Mouse (Mus musculus): ENCODE measurements around the gene Bcr.
A peak's percentile ranks its signal among the peaks of the same experiment; 100 is the strongest.
"Not testable (repeated sequence)": the region's sequence is repeated elsewhere in the genome, so short reads cannot be mapped to it uniquely, and the experiment has no call there.

Bcr gene

GRCm38 (mm10) chr10:75060217-75060842, at the start of gene Bcr:
Gene Bcr, plus strand, starts transcription at chr10:75060592.
- peak; percentile 29 to 35 for DNase-seq (ENCODE audit: low spot score in 2 of 2)

DNA sequence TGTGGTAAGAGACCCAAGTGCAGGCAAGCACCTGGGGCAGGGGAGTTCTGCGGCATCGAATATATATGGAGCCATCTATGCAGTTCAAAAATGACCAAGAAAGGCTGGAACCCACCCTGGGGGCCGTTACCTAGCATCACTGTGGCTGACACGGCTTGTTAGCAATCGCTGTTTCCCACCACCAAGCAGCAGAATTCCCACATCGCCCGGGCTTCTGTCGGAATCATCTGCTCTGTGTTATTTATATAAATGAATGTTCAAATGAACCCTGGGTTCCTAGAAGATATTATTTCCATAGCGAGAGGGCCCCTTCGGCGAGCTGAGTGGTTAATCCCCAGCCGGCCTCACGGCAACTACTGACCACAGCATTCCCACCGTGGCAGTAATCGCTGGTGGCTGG, 49.7 kb upstream of the Bcr start:
- no peak for DNase-seq (ENCODE audit: low spot score in 2 of 2)

DNA sequence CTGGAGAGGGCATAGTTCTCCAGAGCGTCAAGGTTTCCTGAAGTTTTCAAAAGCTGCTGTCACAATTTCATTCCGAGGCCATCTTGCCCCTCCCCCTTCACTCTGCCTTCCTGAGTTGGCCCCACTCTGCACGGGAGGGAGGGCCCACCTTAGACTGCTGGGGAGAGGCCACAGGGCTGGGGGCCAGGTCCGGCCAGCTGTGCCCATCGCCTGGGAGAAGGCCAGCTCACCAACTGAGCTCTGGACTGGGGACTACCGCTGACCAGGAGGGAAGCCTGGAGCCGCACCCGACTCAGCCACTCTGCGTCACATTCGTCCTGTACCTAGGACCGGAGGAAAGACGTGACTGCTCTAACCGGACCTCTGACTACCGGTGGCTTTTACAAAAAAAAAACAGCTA, 44.9 kb upstream of the Bcr start:
- no peak for DNase-seq (ENCODE audit: low spot score in 2 of 2)

- no peak for DNase-seq (ENCODE audit: low spot score in 2 of 2)
Observed at GRCm38 (mm10) chr10:75016481-75016880, 43.9 kb upstream of the Bcr start.

DNA sequence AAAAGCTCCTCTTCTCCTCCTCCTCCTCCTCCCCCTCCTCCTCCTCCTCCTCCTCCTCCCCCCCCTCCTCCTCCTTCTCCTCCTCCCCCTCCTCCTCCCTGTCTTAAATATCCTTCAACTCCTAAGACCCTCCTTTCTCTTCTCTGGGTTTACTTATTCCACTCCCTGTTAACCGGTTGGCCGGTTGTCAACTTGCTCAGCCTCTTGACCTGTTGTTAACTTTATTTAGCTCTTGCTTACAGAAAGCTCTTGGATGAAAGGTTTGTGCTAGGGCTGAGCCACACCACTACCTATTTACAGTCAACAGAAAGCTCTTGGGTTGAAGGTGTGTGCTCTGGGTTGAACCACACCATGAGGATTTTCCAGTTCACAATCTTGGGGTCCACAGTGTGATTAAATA, 40.1 kb upstream of the Bcr start:
- no peak for DNase-seq (ENCODE audit: low spot score in 2 of 2)

DNA sequence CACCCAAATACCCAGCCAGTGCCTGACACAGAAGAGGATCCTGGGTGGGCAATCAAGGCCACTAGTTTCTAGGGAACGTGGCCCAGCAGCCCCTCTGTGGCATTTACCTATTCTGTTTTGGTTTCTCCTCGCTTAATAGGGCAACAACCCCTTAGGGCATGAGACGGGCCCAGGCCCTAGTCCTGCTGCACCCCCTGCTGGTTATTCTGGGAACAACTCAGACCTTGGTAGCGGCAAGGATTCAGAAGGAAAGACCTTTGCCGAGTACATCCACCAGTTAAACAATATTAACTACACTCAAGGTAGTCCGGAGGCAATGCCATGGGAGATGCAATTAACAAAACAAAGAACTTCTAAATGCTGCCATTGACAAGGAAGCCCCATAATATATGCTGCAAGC, 39.3 kb upstream of the Bcr start:
- peak; percentile 11 to 36 for DNase-seq (ENCODE audit: low spot score in 2 of 2)

DNA sequence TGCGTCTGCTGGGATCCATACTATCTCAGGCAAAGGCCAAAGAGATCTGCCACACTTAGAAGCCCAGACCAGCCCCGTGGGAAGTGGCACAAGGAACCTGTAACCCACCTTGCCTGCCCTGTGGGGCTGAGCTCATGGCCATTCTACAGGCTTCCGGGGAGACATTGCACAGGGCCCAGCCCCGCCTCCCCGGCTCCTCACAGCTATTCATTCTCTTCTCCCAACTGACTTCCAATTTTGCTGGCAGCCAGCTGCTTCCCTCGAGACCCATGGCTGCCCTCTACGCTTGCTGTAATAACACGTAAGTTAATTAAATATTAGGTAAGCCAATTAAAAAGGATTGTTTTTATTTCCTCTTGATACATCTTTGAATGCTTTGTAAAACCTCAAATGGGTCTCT, 33.9 kb upstream of the Bcr start:
- no peak for DNase-seq (ENCODE audit: low spot score in 2 of 2)

DNA sequence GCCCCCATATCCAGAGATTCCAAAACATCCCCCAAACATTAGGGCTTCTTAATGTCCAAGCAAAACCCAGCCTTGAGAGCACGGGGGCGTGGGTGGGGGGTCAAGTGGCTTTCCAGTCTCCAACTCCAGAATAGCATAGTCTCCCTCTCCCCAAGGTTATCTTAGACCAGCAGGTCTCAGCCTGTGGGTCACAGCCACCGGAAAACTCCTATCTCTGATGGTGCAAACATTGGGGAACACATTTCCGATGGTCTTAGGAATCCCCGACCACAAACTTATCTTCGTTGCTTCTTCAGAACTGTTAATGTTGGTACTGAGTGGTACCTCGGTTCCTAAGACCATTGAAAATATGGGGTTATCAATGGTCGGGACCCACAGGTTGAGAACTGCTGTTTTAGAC, 31.6 kb upstream of the Bcr start:
- no peak for DNase-seq (ENCODE audit: low spot score in 2 of 2)

DNA sequence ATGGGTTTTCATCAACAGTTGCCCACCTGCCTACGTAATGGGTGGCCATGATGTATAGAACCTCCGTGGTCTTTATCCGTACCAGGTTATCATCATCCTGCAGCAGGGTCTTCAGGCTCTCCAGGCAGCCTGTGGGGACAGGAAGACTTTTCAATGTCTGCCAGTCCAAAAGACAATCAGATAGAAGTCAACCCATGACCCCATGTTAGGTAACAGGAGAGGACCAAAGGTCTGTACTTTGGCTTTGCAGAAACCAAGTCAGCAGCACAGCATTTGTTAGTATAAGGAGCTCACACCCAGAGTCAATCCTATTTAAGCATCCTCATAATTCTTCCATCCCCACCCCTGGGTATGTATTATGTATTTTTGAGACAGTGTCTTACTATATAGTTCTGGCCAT, 30.7 kb upstream of the Bcr start:
- no peak for DNase-seq (ENCODE audit: low spot score in 2 of 2)

- DNase-seq (ENCODE audit: low spot score in 2 of 2), result no peak
Observed at GRCm38 (mm10) chr10:75030234-75030633, 30.2 kb upstream of the Bcr start.

GRCm38 (mm10) chr10:75031345-75032114, 28.9 kb upstream of the Bcr start:
- DNase-seq (ENCODE audit: low spot score in 2 of 2), result no peak

DNA sequence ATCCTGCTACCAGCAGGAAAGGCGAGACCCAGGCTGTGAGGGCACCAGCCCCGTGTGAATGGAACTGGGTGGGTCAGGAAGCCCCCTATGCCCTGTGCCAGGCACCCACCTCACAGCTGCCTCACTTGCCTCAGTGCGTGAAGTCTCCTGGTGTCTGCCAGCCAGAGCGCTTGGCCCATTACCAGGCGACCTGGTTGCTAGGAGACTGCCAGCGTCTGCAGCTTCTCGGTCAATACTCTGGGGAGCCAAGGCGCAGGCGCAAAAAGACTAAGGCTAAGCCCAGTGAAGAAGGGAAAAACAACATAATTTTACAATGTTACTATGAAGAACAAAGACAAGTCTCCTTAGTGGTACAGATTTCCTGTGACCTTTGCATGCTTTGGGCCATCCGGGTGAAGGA, 28.0 kb upstream of the Bcr start, which contains the start of gene Rsph14:
TSS of gene Rsph14 (minus strand) at position 192 of the 400 bp plus-strand sequence.
- peak in 1 of 2 experiments; percentile 39 for DNase-seq (ENCODE audit: low spot score in 2 of 2)

DNA sequence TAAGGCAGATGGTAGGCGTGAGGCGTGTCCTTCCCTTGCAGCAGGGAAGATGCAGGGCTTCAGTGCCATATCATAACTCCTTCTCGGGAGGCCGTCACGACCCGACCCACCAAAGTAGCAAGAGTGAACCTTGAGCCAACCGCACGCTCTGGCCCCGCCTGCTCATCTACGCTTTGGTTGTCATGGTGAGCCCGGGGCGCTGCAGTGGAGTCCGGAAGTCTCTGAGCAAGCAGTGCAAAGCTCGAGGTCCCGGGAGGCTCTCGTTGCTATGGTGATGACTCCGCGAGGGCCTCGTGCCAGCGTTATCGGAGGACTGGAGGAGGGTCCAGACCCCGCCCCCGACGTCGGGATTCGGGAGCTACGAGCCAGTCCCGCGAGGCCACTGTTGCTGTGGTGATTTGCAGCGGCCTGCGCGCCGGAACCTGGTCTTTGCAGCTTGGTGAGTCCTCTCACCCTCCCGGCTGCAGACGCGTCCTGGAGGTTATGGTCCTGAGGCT, 23.5 kb upstream of the Bcr start, which contains the start of gene Rab36:
TSS of gene Rab36 (plus strand) at position 176 of the 497 bp plus-strand sequence.
- peak; percentile 58 to 69 for DNase-seq (ENCODE audit: low spot score in 2 of 2)

GRCm38 (mm10) chr10:75042060-75042459, 18.3 kb upstream of the Bcr start:
- not testable (repeated sequence) for DNase-seq (ENCODE audit: low spot score in 2 of 2)

- DNase-seq (ENCODE audit: low spot score in 2 of 2), result no peak
Observed at GRCm38 (mm10) chr10:75044459-75044858, 15.9 kb upstream of the Bcr start.

GRCm38 (mm10) chr10:75045831-75046230, 14.6 kb upstream of the Bcr start:
- no peak for DNase-seq (ENCODE audit: low spot score in 2 of 2)

DNA sequence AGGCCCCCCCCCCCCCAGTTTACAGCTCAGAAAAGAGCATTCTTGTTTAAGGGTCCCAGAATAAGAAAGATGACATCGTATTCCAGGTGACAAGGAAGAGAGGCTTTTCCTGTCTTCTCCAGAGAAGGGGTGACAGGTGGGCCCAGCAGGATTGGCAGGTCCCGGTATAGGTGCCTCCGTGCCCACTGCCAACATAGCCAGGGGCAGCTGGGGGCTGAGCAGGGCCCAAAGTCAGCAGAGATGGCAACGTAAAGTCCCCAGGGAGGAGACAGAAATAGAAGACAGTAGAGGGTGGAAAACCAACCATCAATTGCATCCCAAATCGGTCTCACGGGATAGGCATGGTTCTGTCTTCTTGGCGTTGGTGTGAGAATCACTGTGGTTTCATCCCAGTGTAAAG, 11.7 kb upstream of the Bcr start:
- DNase-seq (ENCODE audit: low spot score in 2 of 2), result no peak

DNA sequence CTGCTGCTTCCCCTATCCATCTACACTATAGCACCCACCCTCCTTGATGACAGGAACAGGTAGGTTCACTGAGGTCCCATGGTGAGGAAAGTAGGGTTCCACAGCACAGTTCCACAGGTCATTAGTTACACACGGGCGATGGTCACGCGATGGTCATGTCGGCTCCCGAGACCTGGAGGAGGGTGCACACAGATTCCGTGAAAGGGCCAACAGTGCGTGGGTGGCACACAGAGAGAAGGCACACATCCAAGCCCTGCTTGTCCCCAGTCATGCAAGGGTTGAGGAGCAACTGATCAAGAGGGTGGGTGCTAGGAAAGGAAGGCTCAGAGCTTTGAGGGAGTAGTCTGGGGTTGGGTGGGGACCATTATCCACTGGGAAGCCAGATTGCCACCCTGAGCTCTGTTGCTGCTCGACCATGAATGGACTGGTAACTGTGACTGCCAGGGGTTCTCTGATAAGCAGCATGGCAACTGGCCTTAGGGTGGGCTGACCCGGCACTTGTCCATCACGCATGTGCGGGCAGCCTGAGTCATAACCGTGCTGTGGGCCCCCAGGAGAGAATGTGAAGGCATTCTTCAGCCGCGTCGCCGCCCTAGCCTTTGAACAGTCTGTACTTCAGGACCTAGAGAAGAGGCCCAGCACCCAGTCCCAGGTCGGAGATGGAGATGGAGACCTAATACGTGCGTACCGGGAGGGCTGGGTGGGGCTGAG, 8.9 kb upstream of the Bcr start:
- DNase-seq (ENCODE audit: low spot score in 2 of 2), result no peak

DNA sequence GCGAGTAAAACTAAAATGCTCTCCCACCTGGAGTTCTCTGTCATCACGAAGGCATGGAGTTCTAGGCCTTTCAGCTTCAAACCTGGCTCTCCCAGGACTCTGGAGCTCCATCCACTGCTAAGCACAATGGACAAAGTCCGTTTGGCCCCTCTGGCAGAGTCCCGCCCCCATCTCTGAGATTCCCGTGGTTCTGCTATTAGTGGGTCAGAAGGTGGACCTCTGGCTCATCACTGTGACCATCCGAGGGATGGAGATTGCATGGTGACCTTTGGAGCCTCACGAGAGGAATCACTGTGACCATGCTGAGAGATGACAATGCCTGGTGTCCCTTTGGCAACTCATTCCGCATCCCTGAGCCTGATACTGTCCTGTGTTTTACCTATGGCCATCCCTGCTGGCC, 7.5 kb upstream of the Bcr start:
- DNase-seq (ENCODE audit: low spot score in 2 of 2), result no peak

- DNase-seq (ENCODE audit: low spot score in 2 of 2), result no peak
Observed at GRCm38 (mm10) chr10:75053655-75054054, 6.7 kb upstream of the Bcr start.

DNA sequence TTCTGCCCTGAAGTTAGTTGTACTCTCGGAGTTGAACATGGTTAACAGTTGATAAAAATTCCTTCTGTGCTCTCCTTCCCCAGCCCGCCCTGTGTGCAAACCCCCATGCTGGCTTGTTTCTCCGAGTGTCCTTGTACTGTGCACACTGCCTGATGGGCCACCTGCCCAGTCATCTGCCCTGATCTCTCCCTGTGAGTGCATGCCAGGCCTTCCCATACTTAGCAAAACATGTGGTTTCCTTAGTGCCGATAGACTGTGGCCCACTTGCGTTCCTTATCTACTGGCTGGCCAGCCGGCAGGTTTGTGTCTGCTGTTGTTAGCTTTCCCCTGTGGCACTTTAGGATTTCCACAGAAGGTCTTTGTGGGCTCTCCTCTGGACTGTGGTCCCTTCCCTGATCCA, 6.3 kb upstream of the Bcr start:
- no peak for DNase-seq (ENCODE audit: low spot score in 2 of 2)

GRCm38 (mm10) chr10:75055672-75056071, 4.7 kb upstream of the Bcr start:
- peak in 1 of 2 experiments; percentile 36 for DNase-seq (ENCODE audit: low spot score in 2 of 2)
